Mouse (Mus musculus): Measurements from ENCODE around the gene Zdhhc4. TPM values are rescaled to one million over a fixed set of nuclear protein-coding genes. Genes with fewer than 3 reads are reported as not detected.

Zdhhc4 gene
- polyA plus RNA-seq, 1 experiment from 2014 or later: 36.4 TPM

DNA sequence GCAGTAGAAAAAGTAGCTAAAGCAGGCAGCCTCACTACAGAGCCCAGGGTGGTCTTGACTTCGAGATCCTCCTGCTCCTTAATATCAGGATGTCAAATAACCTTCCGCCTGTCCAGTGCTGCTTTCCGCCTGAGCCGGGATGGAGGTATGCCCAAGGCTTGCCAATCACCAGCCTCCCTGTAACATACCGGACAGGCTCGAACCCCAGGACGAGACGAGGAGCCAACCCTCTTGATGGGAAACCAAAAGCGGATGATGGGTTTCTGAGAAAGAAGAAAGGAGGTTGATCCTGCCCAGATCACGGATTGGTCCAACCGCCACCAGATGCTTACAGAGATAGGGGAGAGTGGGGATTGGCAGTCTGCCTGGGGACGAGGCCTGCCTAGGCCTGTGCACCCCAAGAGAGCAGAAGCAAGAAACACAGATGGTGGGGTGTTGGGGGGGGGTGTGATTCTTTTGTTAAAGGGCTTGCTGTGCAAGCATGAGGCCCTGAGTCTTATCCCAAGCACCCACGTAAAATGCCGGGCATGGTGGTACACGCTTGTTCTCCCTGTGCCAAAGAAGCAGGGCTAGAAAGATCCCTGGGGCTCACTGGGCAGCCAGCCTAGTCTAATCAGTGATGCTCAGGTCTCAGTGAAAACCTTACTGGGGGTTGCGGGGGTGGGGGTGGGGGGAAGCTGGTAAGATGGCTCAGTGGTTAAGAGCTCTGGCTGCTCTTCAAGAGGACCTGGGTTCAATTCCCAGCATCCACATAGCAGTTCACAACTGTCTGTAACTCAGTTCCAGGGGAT, 56.3 kb downstream of the Zdhhc4 start:
- no peak overlapping the region for H3K27ac ChIP-seq
- H3K4me1 ChIP-seq (replicated peaks): peaks cover 17% of the 10 kb centered on the region
- H3K9me3 ChIP-seq (replicated peaks): no peaks in the 10 kb centered on the region
- H3K27me3 ChIP-seq: peaks cover 55% of the 10 kb centered on the region
- no peak overlapping the region for H3K4me3 ChIP-seq (replicated peaks)
- no peak for DNase-seq
- ATAC-seq (ENCODE audit: low read depth): no peak
- 72% methylated on average over 16 of the region's 16 CpGs for WGBS (ENCODE audit: insufficient replicate concordance)
- no peaks in the 10 kb centered on the region for H3K36me3 ChIP-seq
- H3K4me2 ChIP-seq: no peak overlapping the region
- H3K9ac ChIP-seq: no peak overlapping the region

DNA sequence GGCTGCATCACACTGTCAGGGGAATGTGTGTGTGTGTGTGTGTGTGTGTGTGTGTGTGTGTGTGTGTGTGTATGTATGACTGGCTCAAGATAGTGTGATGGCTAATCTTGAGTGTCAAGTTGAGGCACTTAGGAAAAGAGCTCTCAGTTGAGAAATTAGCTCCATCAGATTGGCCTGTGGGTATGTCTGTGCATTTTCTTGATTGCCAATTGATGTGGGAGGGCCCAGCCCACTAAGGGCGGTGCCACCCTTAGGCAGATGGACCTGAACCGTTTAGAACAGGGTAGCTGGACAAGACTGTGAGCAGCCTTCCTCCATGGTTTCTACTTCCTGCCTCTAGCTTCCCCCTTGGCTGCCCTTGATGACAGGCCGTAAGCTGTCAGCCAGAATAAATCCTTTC, 56.9 kb downstream of the Zdhhc4 start:
- WGBS (ENCODE audit: insufficient replicate concordance): 47% methylated on average over 3 of the region's 3 CpGs
- H3K27me3 ChIP-seq: peaks cover 48% of the 10 kb centered on the region

DNA sequence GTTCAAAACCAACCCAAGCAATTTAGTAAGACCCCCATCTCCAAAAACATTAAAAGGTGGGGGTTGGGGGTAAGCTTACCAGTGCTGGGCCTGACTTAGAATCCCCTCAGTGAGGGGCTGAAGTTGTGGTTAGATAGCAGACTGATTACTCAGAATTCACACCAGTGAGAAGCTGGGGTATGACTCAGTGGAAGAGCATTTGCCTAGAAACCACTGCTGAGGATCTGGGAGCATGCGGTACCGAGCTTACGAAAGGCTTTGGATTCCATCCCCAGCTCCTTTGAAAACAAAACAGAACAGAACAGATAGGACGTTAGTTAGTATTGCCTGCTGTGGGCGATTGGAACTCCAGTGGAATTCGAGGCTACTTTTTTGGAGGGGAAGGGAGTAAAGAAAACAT, 57.4 kb downstream of the Zdhhc4 start:
- no peak for ATAC-seq (ENCODE audit: low read depth)

More for the DNA sequence above, 56.9 kb downstream of the Zdhhc4 start:
- DNase-seq (no peak), ATAC-seq (ENCODE audit: low read depth) (no peak)
- H3K4me2 ChIP-seq: no peak overlapping the region
- no peaks in the 10 kb centered on the region for H3K9me3 ChIP-seq (replicated peaks)
- H3K9ac ChIP-seq: no peak overlapping the region
- no peak overlapping the region for H3K4me3 ChIP-seq (replicated peaks)
- H3K36me3 ChIP-seq: no peaks in the 10 kb centered on the region
- H3K27ac ChIP-seq: no peak overlapping the region
- peaks cover 17% of the 10 kb centered on the region for H3K4me1 ChIP-seq (replicated peaks)

DNA sequence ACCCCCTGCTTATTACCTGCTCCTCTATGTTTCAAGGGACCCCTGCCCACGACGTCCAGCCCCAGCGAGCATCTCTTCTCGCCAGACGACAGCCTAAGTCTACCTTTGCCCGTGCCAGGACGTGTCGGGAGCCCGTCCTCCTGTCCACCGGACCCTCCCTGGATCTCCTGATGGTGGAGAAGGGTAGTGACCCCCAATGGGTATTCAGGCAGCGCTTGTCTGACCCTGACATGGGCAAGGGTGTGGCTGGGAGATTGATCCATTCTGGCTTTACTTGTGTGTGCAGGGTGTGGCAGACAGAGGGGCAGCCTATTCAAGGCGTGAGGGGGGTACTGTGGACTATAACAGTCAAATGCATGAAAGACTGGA, 58.9 kb downstream of the Zdhhc4 start:
- WGBS (ENCODE audit: insufficient replicate concordance): 10% methylated on average over 12 of the region's 12 CpGs
- Histone ChIP-seq H3K4me3 (replicated peaks) (peak overlapping the region; percentile 72), H3K4me2 (peak overlapping the region; percentile 87), H3K27me3 (peaks cover 29% of the 10 kb centered on the region), H3K36me3 (no peaks in the 10 kb centered on the region), H3K9me3 (replicated peaks) (no peaks in the 10 kb centered on the region), H3K4me1 (replicated peaks) (peaks cover 17% of the 10 kb centered on the region), H3K9ac (peak overlapping the region; percentile 75), H3K27ac (no peak overlapping the region)
- DNase-seq (no peak), ATAC-seq (ENCODE audit: low read depth) (peak; percentile 5)

More for the DNA sequence above, 57.4 kb downstream of the Zdhhc4 start:
- Histone ChIP-seq H3K4me1 (replicated peaks) (peaks cover 17% of the 10 kb centered on the region), H3K27me3 (peaks cover 44% of the 10 kb centered on the region), H3K9ac (no peak overlapping the region), H3K4me2 (no peak overlapping the region), H3K36me3 (no peaks in the 10 kb centered on the region), H3K27ac (no peak overlapping the region), H3K4me3 (replicated peaks) (no peak overlapping the region), H3K9me3 (replicated peaks) (no peaks in the 10 kb centered on the region)
- 59% methylated on average over 6 of the region's 6 CpGs for WGBS (ENCODE audit: insufficient replicate concordance)
- no peak for DNase-seq

DNA sequence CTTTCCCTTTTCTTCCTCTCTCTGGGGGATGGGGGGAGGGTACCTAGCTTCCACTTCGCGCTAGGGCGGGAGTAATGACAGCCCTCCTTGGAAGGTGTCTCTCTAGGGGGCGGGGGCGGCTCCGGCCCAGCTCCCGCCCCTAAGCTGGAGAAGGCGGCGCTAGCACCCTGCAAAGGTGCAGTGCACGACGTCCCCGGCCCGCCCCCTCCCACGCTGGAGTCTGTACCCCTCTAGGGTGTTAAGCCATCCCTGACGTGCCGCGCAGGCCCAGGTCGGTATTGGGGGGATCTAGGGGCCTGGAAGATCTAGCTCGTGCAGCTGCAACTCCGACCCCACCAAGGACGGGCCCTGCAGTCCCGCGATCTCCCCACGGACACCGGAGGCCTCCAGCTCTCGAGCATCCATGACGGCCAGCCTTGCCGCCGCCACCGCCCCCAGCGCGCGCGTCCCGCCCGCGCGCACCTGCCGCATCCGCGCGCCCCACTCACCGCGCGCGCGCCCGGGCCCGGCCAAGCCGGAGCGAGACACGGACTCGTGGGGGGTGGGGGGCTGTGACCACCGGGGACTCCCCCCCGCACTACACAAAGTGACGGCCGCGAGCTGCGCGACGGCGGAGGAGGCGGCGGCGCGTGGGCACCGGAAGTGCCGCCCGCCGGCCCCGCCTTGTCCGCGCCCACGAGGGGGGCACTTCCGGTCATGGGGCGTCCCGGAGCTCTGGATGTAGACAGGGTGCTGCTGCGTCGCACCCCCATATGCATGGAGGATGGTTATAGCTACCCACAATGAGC, 59.5 kb downstream of the Zdhhc4 start, which contains the start of gene Zfp316:
Gene Zfp316 (minus strand): TSS at position 660 of the 788 bp plus-strand sequence.
- H3K4me1 ChIP-seq (replicated peaks): peaks cover 17% of the 10 kb centered on the region
- WGBS (ENCODE audit: insufficient replicate concordance): under 1% methylated on average over 70 of the region's 79 CpGs
- peak; percentile 61 for ATAC-seq (ENCODE audit: low read depth)

DNA sequence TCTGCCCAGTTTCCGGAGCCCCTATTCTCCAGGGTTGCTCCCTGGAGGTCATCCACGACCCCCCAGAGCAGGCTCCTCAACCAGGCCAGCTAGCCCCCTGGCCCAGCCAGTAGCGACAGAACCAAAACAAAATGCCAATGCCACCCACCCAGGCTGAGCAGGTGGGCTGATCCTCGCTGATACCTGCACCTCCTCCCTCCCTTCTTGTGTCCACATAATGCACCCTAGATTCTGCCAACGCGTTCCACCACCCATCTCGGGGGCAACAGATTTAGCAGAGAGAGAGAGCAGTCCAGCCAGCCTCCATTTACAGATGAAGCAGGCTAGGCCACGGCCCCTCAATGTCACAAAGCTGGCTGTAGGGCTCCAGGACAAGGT, 60.1 kb downstream of the Zdhhc4 start:
- WGBS (ENCODE audit: insufficient replicate concordance): 32% methylated on average over 8 of the region's 8 CpGs
- H3K4me3 ChIP-seq (replicated peaks): peak overlapping the region; percentile 72
- H3K9me3 ChIP-seq (replicated peaks): no peaks in the 10 kb centered on the region
- H3K27me3 ChIP-seq: peaks cover 27% of the 10 kb centered on the region
- no peaks in the 10 kb centered on the region for H3K36me3 ChIP-seq
- H3K9ac ChIP-seq: no peak overlapping the region
- no peak overlapping the region for H3K27ac ChIP-seq
- no peak for DNase-seq
- peak overlapping the region; percentile 87 for H3K4me2 ChIP-seq
- peaks cover 17% of the 10 kb centered on the region for H3K4me1 ChIP-seq (replicated peaks)
- ATAC-seq (ENCODE audit: low read depth): no peak; the same call in 1 of the 2 replicates

More for the DNA sequence above, 59.5 kb downstream of the Zdhhc4 start, which contains the start of gene Zfp316:
- Histone ChIP-seq H3K36me3 (no peaks in the 10 kb centered on the region), H3K4me3 (replicated peaks) (peak within 1 kb of the TSS; percentile 72), H3K9ac (peak within 1 kb of the TSS; percentile 75), H3K4me2 (peak within 1 kb of the TSS; percentile 87), H3K27me3 (peaks cover 27% of the 10 kb centered on the region), H3K27ac (no peak within 1 kb of the TSS), H3K9me3 (replicated peaks) (no peaks in the 10 kb centered on the region)
- no peak for DNase-seq

DNA sequence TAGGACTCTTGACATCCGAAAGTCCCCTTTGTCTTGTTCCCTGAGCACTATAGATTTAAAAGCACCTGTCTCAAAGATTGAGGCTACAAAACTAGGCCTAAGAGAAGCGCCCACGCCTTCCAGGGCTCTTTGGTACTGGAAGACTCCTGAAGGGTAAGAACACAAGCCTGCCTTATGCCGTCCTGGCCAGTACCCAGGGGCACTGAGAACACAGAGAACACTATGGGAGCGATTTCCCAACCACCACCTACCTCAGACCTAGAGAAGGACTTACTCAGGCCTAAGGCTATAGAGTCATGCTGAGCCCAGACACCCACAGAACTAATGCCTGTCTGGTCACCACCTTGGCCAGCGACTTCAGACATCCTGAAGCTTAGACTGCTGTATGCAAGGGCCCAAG, 62.3 kb downstream of the Zdhhc4 start:
- Histone ChIP-seq H3K9ac (no peak overlapping the region), H3K9me3 (replicated peaks) (no peaks in the 10 kb centered on the region), H3K27ac (no peak overlapping the region), H3K4me2 (no peak overlapping the region), H3K36me3 (no peaks in the 10 kb centered on the region), H3K4me1 (replicated peaks) (peaks cover 17% of the 10 kb centered on the region), H3K27me3 (peaks cover 27% of the 10 kb centered on the region), H3K4me3 (replicated peaks) (no peak overlapping the region)
- WGBS (ENCODE audit: insufficient replicate concordance): 64% methylated on average over 6 of the region's 6 CpGs
- ATAC-seq (ENCODE audit: low read depth) (no peak), DNase-seq (no peak)

Other genes with a start within 250 kb of the Zdhhc4 start
- gene Rnf216, start 216.3 kb downstream of the Zdhhc4 start, polyA plus RNA-seq (2015; fragmentation: Nextera tagmentation; extraction: Ambion mirVana): 14.4 and 19.8 TPM in 2 replicates
- not detected in 2 replicates for gene Olfr718-ps1, start 181.7 kb downstream of the Zdhhc4 start, polyA plus RNA-seq (2015; fragmentation: Nextera tagmentation; extraction: Ambion mirVana)
- gene Rbak, start 148.5 kb downstream of the Zdhhc4 start, polyA plus RNA-seq (2015; fragmentation: Nextera tagmentation; extraction: Ambion mirVana): 1.7 and 1.8 TPM in 2 replicates
- not detected in 2 replicates for gene Spdye4b, start 148.2 kb downstream of the Zdhhc4 start, polyA plus RNA-seq (2015; fragmentation: Nextera tagmentation; extraction: Ambion mirVana)
- gene Spdye4a, start 102.4 kb downstream of the Zdhhc4 start, polyA plus RNA-seq (2015; fragmentation: Nextera tagmentation; extraction: Ambion mirVana): not detected in 2 replicates
- gene Zfp12, start 94.1 kb downstream of the Zdhhc4 start, polyA plus RNA-seq (2015; fragmentation: Nextera tagmentation; extraction: Ambion mirVana): 2.2 and 3.1 TPM in 2 replicates
- 0.20 and 0.25 TPM in 2 replicates for gene Zfp316, start 59.2 kb downstream of the Zdhhc4 start, polyA plus RNA-seq (2015; fragmentation: Nextera tagmentation; extraction: Ambion mirVana)
- gene Zfp853, start 35.6 kb downstream of the Zdhhc4 start, polyA plus RNA-seq (2015; fragmentation: Nextera tagmentation; extraction: Ambion mirVana): not detected in 2 replicates
- gene E130309D02Rik, start 13.9 kb downstream of the Zdhhc4 start, polyA plus RNA-seq (2015; fragmentation: Nextera tagmentation; extraction: Ambion mirVana): 27.4 and 30.4 TPM in 2 replicates
- gene Grid2ip, start 28.1 kb upstream of the Zdhhc4 start, polyA plus RNA-seq (2015; fragmentation: Nextera tagmentation; extraction: Ambion mirVana): 0.03 TPM in 1 of 2 replicates, not detected in the other
- 155 and 176 TPM in 2 replicates for gene Kdelr2, start 74.6 kb upstream of the Zdhhc4 start, polyA plus RNA-seq (2015; fragmentation: Nextera tagmentation; extraction: Ambion mirVana)
- 8.8 and 9.2 TPM in 2 replicates for gene Daglb, start 135.3 kb upstream of the Zdhhc4 start, polyA plus RNA-seq (2015; fragmentation: Nextera tagmentation; extraction: Ambion mirVana)
- gene Rac1, start 198.8 kb upstream of the Zdhhc4 start, polyA plus RNA-seq (2015; fragmentation: Nextera tagmentation; extraction: Ambion mirVana): 178 and 188 TPM in 2 replicates